Mouse (Mus musculus) urinary bladder, adult 18-20 months (tissue): ENCODE measurements around the gene Tfpt.
"Not testable (repeated sequence)": the region's sequence is repeated elsewhere in the genome, so short reads cannot be mapped to it uniquely, and the experiment has no call there.

Experiments
- DNase-seq, 2 experiments: peaks; one replicate each; pipeline ENCODE4 v3.0.0; 2022; ENCODE audit warnings: low spot score in 2 of 2, mixed read lengths in 2 of 2

The Tfpt gene

GRCm38 (mm10) chr7:3617242-3617995 lies 12.3 kb downstream of the Tfpt start, which contains the start of gene Ndufa3:
Gene Ndufa3, plus strand, starts transcription at chr7:3617373.
- peak; percentile 72 to 77 for DNase-seq

GRCm38 (mm10) chr7:3616389-3617241 lies 13.1 kb downstream of the Tfpt start:
- DNase-seq: no peak

- no peak for DNase-seq
Observed at GRCm38 (mm10) chr7:3616057-3616388, 13.7 kb downstream of the Tfpt start, which contains the start of gene Oscar. Gene Oscar, minus strand, starts transcription at chr7:3616157.

- DNase-seq: no peak
Observed at GRCm38 (mm10) chr7:3614021-3614420, 15.7 kb downstream of the Tfpt start.

- DNase-seq: no peak
Observed at GRCm38 (mm10) chr7:3611006-3611405, 18.7 kb downstream of the Tfpt start.

GRCm38 (mm10) chr7:3610437-3610836 lies 19.3 kb downstream of the Tfpt start:
- no peak for DNase-seq

- no peak for DNase-seq
Observed at GRCm38 (mm10) chr7:3609082-3609481, 20.6 kb downstream of the Tfpt start.

GRCm38 (mm10) chr7:3608668-3609067 lies 21.1 kb downstream of the Tfpt start:
- DNase-seq: no peak

GRCm38 (mm10) chr7:3607391-3607790 lies 22.3 kb downstream of the Tfpt start:
- DNase-seq: no peak

GRCm38 (mm10) chr7:3606798-3607197 lies 22.9 kb downstream of the Tfpt start:
- DNase-seq: no peak

- DNase-seq: peak; percentile 23 to 35
Observed at GRCm38 (mm10) chr7:3601119-3601518, 28.6 kb downstream of the Tfpt start.

- not testable (repeated sequence) for DNase-seq
Observed at GRCm38 (mm10) chr7:3597755-3598154, 32.0 kb downstream of the Tfpt start.

- DNase-seq: peak in 1 of 2 experiments; percentile 9
Observed at GRCm38 (mm10) chr7:3595146-3595545, 34.6 kb downstream of the Tfpt start.

GRCm38 (mm10) chr7:3594686-3595085 lies 35.0 kb downstream of the Tfpt start:
- DNase-seq: no peak

GRCm38 (mm10) chr7:3593855-3594254 lies 35.9 kb downstream of the Tfpt start:
- no peak for DNase-seq

GRCm38 (mm10) chr7:3591534-3591933 lies 38.2 kb downstream of the Tfpt start:
- no peak for DNase-seq

- no peak for DNase-seq
Observed at GRCm38 (mm10) chr7:3590550-3590949, 39.2 kb downstream of the Tfpt start.

GRCm38 (mm10) chr7:3587292-3587691 lies 42.4 kb downstream of the Tfpt start:
- no peak for DNase-seq

- no peak for DNase-seq
Observed at GRCm38 (mm10) chr7:3586255-3586654, 43.5 kb downstream of the Tfpt start.

- DNase-seq: no peak
Observed at GRCm38 (mm10) chr7:3585763-3586162, 44.0 kb downstream of the Tfpt start.

- no peak for DNase-seq
Observed at GRCm38 (mm10) chr7:3580029-3580428, 49.7 kb downstream of the Tfpt start.

GRCm38 (mm10) chr7:3578952-3579546 lies 50.7 kb downstream of the Tfpt start:
- no peak for DNase-seq
